In the genomic region with DNA sequence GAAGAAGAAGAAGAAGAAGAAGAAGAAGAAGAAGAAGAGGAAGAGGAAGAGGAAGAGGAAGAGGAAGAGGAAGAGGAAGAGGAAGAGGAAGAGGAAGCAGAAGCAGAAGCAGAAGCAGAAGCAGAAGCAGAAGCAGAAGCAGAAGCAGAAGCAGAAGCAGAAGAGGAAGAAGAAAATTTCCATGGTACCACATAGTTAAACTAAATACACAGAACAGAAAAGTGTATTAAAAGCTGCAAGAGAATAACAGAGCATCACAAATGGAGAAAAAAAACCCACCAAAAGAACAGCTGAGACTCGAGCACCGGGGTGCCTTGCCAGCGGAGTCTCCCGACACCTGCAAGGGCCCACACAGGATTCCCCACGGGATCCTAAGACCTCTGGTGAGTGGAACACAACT, we compare ENCODE assay signal across 42 mouse cellular contexts. TPM values are rescaled to one million over a fixed set of nuclear protein-coding genes. Genes with fewer than 3 reads are reported as not detected.
"Had no signal": no experiment of that assay in that cellular context is flagged by ENCODE, and none has a peak within 500 bp of the region (broad histone marks: within the 10 kb centered on the region; RNA-seq: fewer than 3 reads in every experiment).

No protein-coding gene starts in this region.

RNA-seq across cellular contexts. Expression of a gene that starts 1.0 kb away (rescaled TPM):
- total RNA-seq: heart, postnatal 10 days; heart, postnatal 14 days; heart, postnatal 25 days; heart, postnatal 36 days; heart, postnatal 4 days; hematopoietic stem cell, adult 5-6 weeks; hindbrain, postnatal 0 days; layer of hippocampus, adult 18-20 months; layer of hippocampus, adult 2 months; layer of hippocampus, adult 8-10 months; layer of hippocampus, postnatal 10 days; layer of hippocampus, postnatal 14 days; layer of hippocampus, postnatal 25 days; layer of hippocampus, postnatal 36 days; left cerebral cortex, adult 18-20 months; left cerebral cortex, adult 2 months had no signal
- polyA plus RNA-seq: heart, embryonic 10.5 days; heart, embryonic 11.5 days; heart, embryonic 12.5 days; heart, embryonic 13.5 days; heart, embryonic 14.5 days; heart, embryonic 15.5 days; heart, embryonic 16.5 days; heart, postnatal 0 days; hindbrain, embryonic 10.5 days; hindbrain, embryonic 12.5 days; hindbrain, embryonic 13.5 days; hindbrain, embryonic 14.5 days; hindbrain, embryonic 15.5 days; hindbrain, embryonic 16.5 days; inflammation-experienced regulatory T-cells, adult 6 months; intestine, embryonic 14.5 days; intestine, embryonic 15.5 days; intestine, embryonic 16.5 days; intestine, postnatal 0 days; kidney, adult 2 months; kidney, embryonic 16.5 days; kidney, postnatal 0 days; large intestine, adult 2 months had no signal

RNA-seq across cellular contexts. Expression of a gene that starts 56.7 kb away (rescaled TPM):
- total RNA-seq: heart, postnatal 10 days; heart, postnatal 14 days; heart, postnatal 25 days; heart, postnatal 36 days; heart, postnatal 4 days; hematopoietic stem cell, adult 5-6 weeks; hindbrain, postnatal 0 days; layer of hippocampus, adult 18-20 months; layer of hippocampus, adult 2 months; layer of hippocampus, adult 8-10 months; layer of hippocampus, postnatal 10 days; layer of hippocampus, postnatal 14 days; layer of hippocampus, postnatal 25 days; layer of hippocampus, postnatal 36 days; left cerebral cortex, adult 18-20 months; left cerebral cortex, adult 2 months had no signal
- polyA plus RNA-seq: heart, embryonic 10.5 days; heart, embryonic 11.5 days; heart, embryonic 12.5 days; heart, embryonic 13.5 days; heart, embryonic 14.5 days; heart, embryonic 15.5 days; heart, embryonic 16.5 days; heart, postnatal 0 days; hindbrain, embryonic 10.5 days; hindbrain, embryonic 11.5 days; hindbrain, embryonic 12.5 days; hindbrain, embryonic 13.5 days; hindbrain, embryonic 14.5 days; hindbrain, embryonic 15.5 days; hindbrain, embryonic 16.5 days; hindbrain, postnatal 0 days; inflammation-experienced regulatory T-cells, adult 6 months; intestine, embryonic 14.5 days; intestine, embryonic 15.5 days; intestine, embryonic 16.5 days; intestine, postnatal 0 days; kidney, adult 2 months; kidney, embryonic 14.5 days; kidney, embryonic 15.5 days; kidney, embryonic 16.5 days; kidney, postnatal 0 days; large intestine, adult 2 months had no signal
